Mouse (Mus musculus) gastrocnemius, postnatal 25 days (tissue): ENCODE data around the gene Cpsf2. TPM values are rescaled to one million over a fixed set of nuclear protein-coding genes. Genes with fewer than 3 reads are reported as not detected.

Source experiments
- DNase-seq: peaks from one replicate; pipeline ENCODE4 v3.0.0; 2022
- total RNA-seq, 2 experiments: library from RNA; stranded (reverse); gene quantifications; 1 replicate in 1 of 2; 2 replicates in 1 of 2; pipeline ENCODE4 v1.2.3; 2021

Gene Cpsf2
- total RNA-seq, 2 experiments from 2014 or later, result 8.9 to 9.6 TPM

DNA sequence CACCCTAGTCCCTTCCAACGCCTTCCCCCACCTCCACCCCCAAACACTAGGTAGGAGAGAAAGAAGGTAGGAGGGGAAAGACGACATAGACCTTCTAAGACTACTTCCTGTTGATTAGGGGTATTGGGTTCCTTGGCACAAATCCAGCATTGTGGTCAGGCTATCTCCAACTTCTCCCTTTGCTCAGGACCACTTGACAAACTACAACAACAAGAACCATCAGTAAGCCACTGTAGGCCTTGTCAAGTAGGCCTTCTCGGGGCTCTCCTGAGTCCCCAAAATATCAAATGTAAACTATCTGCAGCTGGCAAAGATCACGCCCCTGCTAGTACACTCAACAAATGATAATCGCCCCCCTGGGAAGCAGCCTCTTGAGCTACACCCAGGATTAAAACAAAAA lies 4.5 kb downstream of the Cpsf2 start:
- DNase-seq, result no peak

DNA sequence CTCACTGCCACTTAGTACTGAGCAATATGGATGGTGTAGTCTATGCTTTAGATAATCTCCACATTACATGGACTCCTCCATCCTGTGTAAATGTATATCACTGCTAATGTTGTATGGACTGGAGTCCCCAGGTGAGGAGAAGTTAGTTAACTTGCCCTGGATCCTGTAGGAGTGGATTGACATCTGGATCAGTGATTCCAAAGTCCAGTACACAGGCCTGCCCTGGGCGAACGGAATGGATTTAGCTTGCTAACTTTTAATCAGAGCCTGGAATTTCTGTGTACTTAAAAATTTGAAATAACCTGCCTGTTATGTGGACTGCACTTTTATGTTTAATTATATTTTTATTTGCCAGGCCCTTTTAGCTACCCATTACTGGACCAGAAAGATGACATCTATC lies 5.8 kb downstream of the Cpsf2 start:
- no peak for DNase-seq

DNA sequence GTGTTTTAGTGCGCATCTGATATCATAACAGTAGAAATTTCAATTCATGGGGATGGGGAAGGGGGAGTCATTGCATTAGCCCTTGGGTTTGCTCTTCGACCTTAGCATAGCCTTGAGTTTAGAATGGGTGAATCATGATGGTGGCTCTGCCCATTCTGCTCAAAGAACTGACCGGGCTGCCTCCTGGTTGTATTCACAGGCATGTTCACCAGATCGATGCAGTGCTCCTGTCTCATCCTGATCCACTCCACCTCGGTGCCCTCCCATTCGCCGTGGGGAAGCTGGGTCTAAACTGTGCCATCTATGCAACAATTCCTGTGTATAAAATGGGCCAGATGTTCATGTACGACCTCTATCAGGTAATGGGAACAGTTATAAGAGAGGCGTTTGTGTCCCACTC lies 7.2 kb downstream of the Cpsf2 start:
- DNase-seq, result no peak

DNA sequence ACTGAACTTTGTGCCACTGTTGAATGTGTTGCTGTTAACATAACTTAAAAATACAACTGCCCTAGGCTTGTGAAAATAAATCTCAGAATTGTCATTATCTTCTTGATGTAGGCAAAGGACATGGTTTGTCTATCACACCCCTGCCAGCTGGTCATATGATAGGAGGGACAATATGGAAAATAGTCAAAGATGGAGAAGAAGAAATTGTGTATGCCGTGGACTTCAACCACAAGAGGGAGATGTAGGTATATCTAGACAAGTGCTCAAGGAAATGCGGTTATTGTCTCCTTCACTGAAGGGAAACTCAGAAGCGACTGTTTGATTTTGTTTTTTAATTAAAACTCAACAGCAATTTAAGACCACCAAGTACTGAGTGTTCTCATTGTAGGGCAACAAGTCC lies 9.3 kb downstream of the Cpsf2 start:
- no peak for DNase-seq

DNA sequence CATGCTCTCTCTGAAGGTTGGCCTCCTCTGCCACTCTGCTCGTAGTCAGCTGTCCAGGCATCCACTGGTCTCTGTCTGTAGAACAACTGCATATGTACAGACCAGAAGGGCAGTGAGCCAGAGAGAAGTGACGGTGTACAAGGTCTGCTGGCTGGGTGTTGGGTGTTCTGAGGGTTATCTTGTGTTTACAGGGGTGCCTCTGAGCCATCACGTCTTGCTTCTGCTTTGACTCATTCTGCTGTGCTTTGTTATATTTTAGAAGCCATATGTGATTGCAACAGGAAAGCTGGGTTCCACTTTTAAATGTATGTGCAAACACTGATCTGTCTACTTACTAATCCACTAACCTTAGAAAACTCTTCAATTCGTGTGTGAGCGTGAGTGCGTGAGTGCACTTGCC lies 11.9 kb downstream of the Cpsf2 start:
- DNase-seq, result no peak

DNA sequence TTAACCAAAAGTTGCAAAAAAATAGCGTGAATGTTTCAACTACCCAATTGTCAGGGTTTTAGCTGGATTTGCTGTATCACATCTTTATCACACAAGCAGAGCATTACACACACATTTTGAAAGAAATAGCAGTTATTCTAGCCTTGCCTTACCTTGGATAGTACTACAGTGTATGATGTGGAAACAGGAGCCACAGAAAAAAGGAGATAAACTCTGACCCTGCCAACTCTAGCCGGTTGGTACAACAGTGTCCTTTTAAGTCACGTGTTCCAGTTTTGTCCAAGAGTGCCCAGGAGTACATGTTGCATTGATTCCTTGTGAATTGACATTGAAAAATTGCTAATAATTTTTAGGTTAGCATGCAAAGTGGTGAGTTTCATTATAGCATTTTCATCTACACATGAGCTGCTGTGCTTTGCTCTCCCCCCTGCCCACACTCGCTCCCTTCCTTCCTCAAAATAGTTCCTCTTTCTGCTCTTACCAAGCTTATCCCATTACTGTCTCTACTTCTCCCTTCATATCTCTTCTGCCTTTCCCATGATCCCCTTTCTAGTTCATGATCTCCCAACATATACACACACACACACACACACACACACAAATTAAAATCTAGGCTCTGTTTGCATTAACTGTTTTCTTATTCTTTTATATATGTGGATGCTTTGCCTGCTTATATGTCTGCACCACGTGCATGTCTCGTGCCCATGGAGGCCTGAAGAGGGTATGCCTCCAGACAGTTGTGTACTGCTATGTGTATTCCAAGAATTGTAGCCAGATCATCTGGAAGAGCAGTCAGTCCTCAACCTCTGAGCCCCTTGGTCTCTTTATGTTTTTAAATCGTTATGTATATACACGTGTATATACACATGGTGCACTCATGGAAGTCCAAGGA lies 19.0 kb downstream of the Cpsf2 start:
- DNase-seq, result no peak

DNA sequence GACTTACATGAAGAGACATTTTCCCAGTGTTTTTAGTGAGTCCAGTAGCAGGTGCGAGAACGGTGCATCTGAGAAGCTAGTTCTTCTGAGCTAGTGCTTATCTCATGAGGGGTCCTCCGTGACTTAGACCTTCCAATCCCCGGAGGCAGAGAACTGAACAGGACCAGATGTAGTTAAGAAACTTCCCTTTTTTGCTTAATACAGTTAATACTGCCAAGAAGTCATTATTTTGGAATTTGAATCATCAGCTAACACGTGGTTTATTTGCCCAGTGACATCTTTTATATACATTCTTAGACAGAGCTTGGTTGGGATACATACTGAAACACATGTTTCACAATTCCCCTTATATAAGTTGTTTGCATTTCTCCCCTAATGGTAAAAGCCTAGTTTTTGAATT lies 23.1 kb downstream of the Cpsf2 start:
- no peak for DNase-seq

DNA sequence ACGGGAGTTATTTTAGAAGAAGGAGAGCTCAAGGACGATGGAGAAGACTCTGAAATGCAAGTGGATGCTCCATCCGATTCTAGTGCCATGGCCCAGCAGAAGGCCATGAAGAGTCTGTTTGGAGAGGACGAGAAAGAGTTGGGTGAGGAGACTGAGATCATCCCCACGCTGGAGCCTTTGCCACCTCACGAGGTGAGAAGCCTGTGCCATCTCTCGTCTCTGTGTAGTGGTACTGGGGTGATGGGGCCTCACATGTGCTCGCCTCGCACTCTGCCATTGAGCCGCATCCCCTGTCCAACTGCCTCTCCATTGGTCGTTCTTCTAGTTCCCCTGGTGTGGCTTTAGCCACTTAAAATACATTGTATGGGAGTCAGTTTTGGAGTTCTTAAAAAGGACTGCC lies 25.0 kb downstream of the Cpsf2 start:
- no peak for DNase-seq

DNA sequence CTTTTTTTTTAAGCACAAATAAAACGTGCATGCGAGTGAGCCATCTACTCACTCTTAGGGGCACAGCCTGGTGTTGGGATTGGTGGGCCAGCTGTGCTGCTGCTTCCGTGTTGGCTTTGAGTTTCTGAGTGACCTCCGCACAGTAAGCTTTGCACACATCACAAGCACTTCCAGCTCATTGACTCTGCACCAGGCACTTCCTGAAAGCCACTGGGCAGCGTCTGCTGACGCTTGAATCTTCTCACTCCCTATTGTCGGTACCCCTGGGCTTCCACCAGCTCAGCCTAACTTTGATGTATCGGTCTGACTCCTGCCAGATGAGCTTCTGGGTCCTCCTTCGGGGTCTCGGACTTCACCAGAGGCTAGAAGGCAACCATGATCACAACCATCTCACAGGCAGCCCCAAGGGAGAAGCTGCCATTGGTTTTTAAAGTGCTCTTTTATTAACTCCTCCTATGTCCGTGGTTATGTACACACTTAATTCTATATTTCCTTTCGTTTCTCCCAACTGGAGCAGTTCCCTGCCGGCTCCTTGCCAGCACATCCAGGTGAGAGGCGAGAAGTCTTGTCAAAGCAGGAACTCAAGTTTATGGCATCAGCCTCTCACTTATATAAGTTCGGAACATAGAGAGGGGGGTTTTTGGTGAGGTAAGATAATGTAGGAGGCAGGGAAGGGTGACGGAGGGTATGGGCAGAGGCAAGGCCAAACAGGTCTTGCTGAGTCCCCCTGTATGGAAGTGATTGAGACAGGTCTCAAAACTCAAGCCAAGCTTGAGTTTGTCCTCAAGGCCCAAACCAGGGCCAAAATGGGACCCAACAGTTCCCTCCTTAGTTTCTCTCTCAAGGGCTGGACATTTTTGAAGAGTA lies 32.6 kb downstream of the Cpsf2 start:
- no peak for DNase-seq

DNA sequence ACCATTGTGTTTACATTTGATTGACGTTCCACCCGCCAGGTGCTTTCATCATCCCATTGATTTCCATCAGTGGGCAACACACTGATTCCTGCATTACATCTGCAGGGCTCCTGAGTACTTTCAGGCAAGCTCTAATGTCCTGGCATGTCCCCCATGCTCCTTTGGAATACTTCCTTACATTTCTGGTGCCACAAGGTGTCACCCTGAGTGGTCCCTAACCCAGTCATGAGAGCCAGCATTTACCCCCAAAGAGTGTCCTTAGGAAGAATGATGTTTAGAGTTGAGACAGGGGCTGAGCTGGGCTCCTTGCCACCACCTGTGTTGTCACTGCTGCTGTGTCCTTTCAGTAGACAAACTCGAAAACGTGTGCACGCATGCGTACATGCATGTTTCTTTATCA lies 33.8 kb downstream of the Cpsf2 start:
- DNase-seq, result no peak

DNA sequence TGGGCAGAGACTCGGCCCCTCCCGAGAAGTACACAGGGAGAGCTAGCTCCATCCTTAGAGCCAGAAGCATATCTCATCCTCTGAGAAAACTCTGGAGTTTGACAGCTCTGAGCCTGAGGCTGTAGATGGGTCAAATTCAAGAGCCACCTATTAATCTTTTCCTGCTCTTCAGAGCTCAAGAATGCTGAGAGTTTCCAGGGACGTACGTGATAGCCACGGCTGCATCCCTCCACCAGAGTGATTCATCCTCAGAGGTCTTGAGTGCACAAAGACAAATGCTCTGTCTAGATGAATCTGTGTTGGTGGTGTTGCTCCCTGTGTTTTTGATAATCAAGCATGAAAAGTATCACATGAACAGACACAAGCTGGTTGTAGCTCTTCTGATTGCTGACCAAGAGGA lies 38.6 kb downstream of the Cpsf2 start:
- DNase-seq, result no peak

DNA sequence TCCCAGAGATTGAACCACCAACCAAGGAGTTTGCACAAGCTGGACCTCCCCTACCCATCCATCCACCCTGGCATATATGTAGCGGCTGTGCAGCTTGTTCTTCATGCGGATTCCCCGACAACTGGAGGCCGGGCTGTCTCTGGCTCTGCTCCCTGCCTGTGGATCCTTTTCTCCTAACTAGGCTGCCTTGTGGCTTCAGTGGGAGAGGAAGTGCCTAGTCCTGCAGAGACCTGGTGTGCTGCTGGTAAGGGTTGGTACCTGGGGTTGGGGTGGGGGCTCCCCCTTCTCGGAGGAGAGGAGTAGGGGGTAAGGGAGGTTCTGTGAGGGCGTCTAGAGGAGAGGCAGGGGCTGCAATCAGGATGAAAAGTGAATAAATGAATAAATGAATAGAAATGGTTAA lies 39.3 kb downstream of the Cpsf2 start:
- no peak for DNase-seq

DNA sequence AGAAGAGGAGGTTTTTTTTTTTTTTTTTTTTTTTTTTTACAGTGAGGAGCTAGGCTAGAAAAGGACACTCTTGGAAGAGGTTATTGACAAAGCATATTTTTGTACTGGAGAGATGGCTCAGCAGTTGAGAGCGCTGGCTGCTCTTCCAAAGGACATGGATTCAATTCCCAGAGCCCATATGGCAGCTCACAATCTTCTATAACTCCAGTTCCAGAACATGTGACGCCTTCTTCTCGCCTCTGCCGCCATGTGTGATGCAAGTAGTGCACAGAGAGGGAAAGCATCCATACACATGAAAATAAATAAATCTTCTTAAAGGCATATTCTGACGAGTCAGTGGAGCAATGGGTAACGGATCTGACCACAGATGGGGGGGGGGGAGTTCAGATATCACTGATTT lies 46.1 kb downstream of the Cpsf2 start:
- DNase-seq, result no peak

DNA sequence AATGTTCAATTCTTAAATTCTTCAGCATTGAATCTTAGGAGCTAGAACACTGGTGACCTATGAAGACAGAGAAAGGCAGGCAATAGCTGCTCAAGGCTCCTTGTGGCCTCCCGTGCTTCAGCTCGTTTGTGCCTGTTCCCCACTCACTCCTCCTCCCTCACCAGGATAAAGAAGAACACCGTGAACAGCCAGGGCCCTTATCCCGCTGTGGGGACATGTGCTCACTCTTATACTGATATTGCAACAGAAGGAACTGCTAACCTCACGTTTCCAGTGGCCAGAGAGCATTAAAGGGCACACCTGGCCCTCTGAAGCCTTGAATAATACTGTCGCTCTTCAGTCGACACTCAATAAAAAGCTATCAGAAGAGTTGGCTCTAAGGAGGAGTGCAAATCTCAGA lies 53.4 kb downstream of the Cpsf2 start:
- no peak for DNase-seq

DNA sequence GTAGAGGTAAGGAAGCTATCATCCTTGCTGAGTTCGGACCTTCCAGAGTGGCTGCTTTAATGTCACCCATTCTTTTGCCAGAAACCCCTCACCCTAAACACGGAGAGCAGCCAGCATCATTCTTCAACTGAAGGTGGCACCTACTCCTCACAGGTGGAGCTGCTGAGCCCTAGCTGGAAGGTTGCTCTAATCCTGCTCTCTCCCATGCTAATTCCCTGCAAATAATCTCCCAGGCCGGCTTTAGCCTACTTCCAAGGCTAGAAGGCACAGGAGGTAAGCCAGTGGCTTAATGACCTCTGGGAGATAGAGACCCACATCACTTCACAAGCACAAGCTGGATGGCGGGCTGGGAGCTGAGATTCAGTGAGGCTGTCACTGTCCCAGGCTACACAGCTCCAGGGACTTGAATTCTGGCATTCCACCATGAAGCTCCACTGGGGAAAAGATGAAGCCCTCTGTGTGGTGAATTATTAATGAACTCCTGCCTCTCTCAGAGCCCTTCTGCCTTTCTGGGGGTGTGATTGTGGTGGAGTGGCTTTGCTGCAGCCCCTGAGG lies 54.2 kb downstream of the Cpsf2 start:
- no peak for DNase-seq

DNA sequence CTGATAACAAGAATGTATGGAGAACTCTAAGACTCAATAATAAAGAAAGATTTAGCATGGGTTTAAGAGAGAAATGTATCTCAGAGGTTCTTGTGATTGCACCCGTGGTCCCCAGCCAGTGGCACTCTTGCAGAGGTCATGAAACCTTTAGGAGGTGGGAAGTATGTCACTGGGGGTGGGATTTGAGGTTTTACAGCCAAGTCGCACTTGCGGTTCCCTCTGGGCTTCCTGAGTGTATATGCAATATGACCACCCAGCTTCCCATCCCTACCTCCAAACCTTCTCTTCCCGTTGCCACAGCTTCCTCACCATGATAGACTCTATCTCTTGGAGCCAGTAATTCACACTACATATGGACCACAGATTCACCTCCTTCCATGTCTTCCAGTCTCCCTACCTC lies 59.1 kb downstream of the Cpsf2 start:
- DNase-seq, result no peak

DNA sequence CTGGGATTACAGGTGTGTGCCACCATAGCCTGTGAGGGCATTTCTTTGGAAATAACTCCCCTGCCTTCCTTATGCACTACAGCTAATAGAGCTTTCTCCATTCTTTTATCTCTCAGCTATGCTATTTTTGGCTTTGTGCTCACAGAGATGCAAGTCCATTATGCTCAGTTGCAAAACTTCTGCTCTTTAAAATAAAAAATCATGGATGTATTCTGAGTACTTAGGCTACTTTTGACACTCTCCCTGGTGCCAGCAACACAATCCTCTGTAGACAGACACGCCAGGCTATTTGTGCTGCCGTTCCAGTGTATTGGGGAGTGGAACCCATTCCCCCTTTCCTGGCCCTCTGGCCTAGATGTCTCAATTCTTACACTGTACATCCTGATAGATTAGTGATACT lies 64.1 kb downstream of the Cpsf2 start:
- DNase-seq, result no peak

DNA sequence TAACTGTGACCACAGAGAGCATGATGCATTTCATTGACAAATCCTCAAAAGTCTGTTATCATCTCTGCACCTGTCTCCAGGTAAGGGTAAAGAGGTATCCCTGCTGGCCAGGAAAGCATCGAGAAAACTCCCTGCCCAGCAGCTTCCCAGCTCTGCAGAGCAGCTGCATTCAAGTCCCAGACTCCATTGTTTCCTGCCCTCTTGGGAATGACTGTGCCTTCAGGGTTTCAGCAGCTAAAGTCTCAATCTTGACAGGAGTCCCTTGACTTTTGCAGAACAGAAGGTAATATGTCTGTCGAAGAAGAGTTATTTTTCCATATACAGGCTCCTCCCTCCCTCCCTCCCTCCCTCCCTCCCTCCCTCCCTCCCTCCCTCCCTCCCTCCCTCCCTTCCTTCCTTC lies 65.9 kb downstream of the Cpsf2 start:
- no peak for DNase-seq

DNA sequence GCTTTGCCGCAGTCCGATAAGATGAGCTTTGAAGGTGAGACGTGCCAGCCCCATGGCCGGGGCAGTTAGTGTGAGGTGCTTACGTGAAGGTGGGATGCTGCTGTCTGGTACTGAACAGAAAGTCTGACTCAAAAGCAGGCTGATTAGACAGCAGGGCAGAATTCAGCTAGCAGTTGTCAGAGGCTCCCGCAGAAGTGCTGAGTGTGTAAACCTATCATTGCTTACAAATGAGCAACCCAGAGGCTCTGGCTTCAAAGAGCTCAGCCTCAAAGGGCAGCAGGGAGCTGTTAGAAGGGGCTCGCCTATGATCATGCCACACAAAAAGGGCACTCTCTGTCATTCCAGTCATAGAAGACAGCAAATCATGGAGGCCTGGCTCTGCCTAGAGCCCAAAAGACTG lies 66.5 kb downstream of the Cpsf2 start:
- no peak for DNase-seq

DNA sequence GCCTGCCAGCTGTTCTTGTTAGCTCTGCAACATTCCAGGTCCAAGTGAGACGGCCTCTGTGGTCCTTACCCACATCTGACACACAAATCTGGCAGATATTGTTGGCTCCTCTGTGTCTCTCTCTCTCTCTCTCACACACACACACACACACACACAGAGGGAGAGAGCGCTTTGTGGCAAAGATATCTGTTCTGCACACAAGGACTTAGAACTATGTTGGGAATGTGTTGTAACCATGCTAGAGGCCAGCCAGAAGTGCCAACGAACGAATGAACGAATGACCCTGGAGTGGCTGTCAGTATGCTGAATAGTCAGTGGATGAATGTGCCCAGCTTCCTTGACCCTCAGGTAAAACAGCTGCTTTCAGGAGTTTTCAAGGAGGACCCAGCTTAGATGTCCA lies 68.1 kb downstream of the Cpsf2 start:
- DNase-seq, result no peak

DNA sequence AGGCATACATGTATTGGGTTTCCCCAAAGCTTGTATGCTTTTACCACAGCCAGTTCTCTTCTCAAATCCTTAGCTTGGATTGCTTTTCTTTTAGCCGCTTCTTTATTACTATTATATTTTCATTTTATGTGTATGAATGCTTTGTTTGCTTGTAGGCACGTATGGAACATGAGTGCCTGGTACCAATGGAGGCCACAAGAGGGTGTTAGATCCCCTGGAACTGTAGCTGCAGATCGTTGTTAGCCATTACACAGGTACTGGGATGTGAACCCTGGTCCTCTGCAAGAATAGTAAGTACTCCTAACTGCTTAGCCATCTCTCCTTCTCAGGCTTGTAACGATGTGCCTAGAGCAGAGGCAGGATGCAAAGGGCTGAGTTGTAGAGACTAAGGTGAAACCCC lies 78.4 kb downstream of the Cpsf2 start:
- no peak for DNase-seq

DNA sequence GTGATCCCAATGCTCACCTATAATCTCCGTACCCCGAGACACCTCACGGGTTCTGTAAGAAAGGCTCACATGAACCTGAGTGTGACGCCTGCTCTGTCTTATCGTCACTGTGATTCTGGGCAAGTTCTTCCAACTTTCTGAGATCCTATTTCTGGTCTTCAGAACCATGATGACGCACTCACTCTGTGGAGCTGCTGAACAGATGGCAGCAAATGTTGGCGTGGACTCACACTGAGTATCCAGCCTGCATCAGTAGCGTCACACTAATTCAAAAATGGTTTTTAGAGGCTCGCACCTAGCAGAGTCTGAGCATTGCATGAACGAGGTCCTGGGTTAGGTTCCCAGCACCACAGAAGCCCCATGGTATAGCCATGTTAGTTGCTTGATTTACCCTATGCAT lies 80.0 kb downstream of the Cpsf2 start:
- no peak for DNase-seq
